ENCODE assay signal across 9 mouse cellular contexts in genomic region chr17:83224451-83224971, GRCm38 (mm10). TPM values are rescaled to one million over a fixed set of nuclear protein-coding genes. Genes with fewer than 3 reads are reported as not detected.
DNase-seq lines count a peak whose midpoint lies in the region; ATAC-seq and TF ChIP-seq lines count a peak whose summit lies in the region.
"Had no signal": no experiment of that assay in that cellular context is flagged by ENCODE, and none has a peak within 500 bp of the region (broad histone marks: within the 10 kb centered on the region; RNA-seq: fewer than 3 reads in every experiment).

No protein-coding gene starts in this region.

- no peaks in the 10 kb centered on the region for H3K9me3 ChIP-seq in forebrain, embryonic 13.5 days (replicated peaks)
- H3K9me3 ChIP-seq in kidney, embryonic 16.5 days (ENCODE audit: low read length) = no peaks in the 10 kb centered on the region
- H3K9me3 ChIP-seq in neural tube, embryonic 13.5 days = no peaks in the 10 kb centered on the region

- H3K4me3 ChIP-seq in layer of hippocampus, adult 2 months = no peak overlapping the region
- no peak overlapping the region for H3K4me3 ChIP-seq in forebrain, embryonic 13.5 days
- H3K4me3 ChIP-seq in kidney, embryonic 16.5 days (ENCODE audit: low read length) = no peak overlapping the region
- no peak overlapping the region for H3K4me3 ChIP-seq in neural tube, embryonic 13.5 days

- no peak overlapping the region for H3K4me2 ChIP-seq in forebrain, embryonic 13.5 days
- no peak overlapping the region for H3K4me2 ChIP-seq in kidney, embryonic 16.5 days (replicated peaks; ENCODE audit: low read depth, low read length)
- no peak overlapping the region for H3K4me2 ChIP-seq in neural tube, embryonic 13.5 days

- H3K9ac ChIP-seq in forebrain, embryonic 13.5 days = no peak overlapping the region
- H3K9ac ChIP-seq in kidney, embryonic 16.5 days (replicated peaks; ENCODE audit: low read length) = 0 out of 2 replicates have a peak overlapping the region, but pooled peaks have one; percentile 22
- no peak overlapping the region for H3K9ac ChIP-seq in neural tube, embryonic 13.5 days

- no peak for TF ChIP-seq CTCF in layer of hippocampus, adult 2 months (conservative IDR thresholded peaks at IDR 0.05)

- no peaks in the 10 kb centered on the region for H3K27me3 ChIP-seq in forebrain, embryonic 13.5 days
- no peaks in the 10 kb centered on the region for H3K27me3 ChIP-seq in kidney, embryonic 16.5 days (ENCODE audit: insufficient read depth, low read length)
- H3K27me3 ChIP-seq in neural tube, embryonic 13.5 days = peaks cover 9% of the 10 kb centered on the region; the same call in 1 of the 2 replicates

- WGBS in forebrain, embryonic 13.5 days = 57% methylated on average over 13 of the region's 13 CpGs
- 51% methylated on average over 13 of the region's 13 CpGs for WGBS in kidney, embryonic 16.5 days
- 29% methylated on average over 13 of the region's 13 CpGs for WGBS in neural tube, embryonic 13.5 days

- DNase-seq in layer of hippocampus, adult 2 months (ENCODE audit: low spot score in 2 of 2) = no peak
- no peak for DNase-seq in layer of hippocampus, postnatal 36 days
- DNase-seq in heart, postnatal 36 days = no peak
- DNase-seq in gastrocnemius, postnatal 10 days = no peak
- no peak for DNase-seq in spleen, adult 18-20 months

- peak overlapping the region; percentile 46; the same call in 1 of the 2 replicates for H3K27ac ChIP-seq in layer of hippocampus, adult 2 months
- H3K27ac ChIP-seq in forebrain, embryonic 13.5 days = no peak overlapping the region
- peak overlapping the region; percentile 68 for H3K27ac ChIP-seq in kidney, embryonic 16.5 days (ENCODE audit: low read length)
- peak overlapping the region; percentile 40 for H3K27ac ChIP-seq in neural tube, embryonic 13.5 days (replicated peaks)
- H3K27ac ChIP-seq: macrophage had no signal

- intact Hi-C loops in heart, postnatal 36 days (cut with DNase I) = loop anchor here (5.0 kb wide), 1 partner anchor 117 kb away; no protein-coding TSS in a partner anchor

- peak; percentile 64 for ATAC-seq in forebrain, embryonic 13.5 days
- ATAC-seq in kidney, embryonic 16.5 days (ENCODE audit: low FRiP score, low TSS enrichment) = peak; percentile 3
- ATAC-seq in neural tube, embryonic 13.5 days (ENCODE audit: low read depth) = peak; percentile 47

- peaks cover 62% of the 10 kb centered on the region for H3K36me3 ChIP-seq in forebrain, embryonic 13.5 days (ENCODE audit: poor library complexity, severe bottlenecking)
- peaks cover 56% of the 10 kb centered on the region for H3K36me3 ChIP-seq in kidney, embryonic 16.5 days (ENCODE audit: insufficient read depth, low read length)
- H3K36me3 ChIP-seq in neural tube, embryonic 13.5 days = peaks cover 21% of the 10 kb centered on the region

- H3K4me1 ChIP-seq in forebrain, embryonic 13.5 days = peaks cover 15% of the 10 kb centered on the region
- H3K4me1 ChIP-seq in kidney, embryonic 16.5 days (ENCODE audit: insufficient read depth, low read length) = peaks cover 69% of the 10 kb centered on the region
- H3K4me1 ChIP-seq in neural tube, embryonic 13.5 days (replicated peaks) = peaks cover 43% of the 10 kb centered on the region

RNA-seq across cellular contexts. Expression of gene Pkdcc, which starts 9.4 kb away (rescaled TPM):
- total RNA-seq in layer of hippocampus, adult 2 months (2021) = 10 to 100 TPM; 12.6 to 15.3 TPM
- total RNA-seq in layer of hippocampus, postnatal 36 days (2021) = 10 to 100 TPM; 16.4 to 18.9 TPM
- 6.3 and 7.0 TPM in 2 replicates for polyA plus RNA-seq in forebrain, embryonic 13.5 days (2015; fragmentation: Nextera tagmentation; extraction: Ambion mirVana)
- polyA plus RNA-seq in kidney, embryonic 16.5 days (2015; fragmentation: Nextera tagmentation; extraction: Ambion mirVana) = 29.9 and 31.6 TPM in 2 replicates
- 4.2 and 6.1 TPM in 2 replicates for polyA plus RNA-seq in neural tube, embryonic 13.5 days (2015; fragmentation: Nextera tagmentation; extraction: Ambion mirVana)
- total RNA-seq in heart, postnatal 36 days (2021) = 10 to 100 TPM; 34.5 to 37.4 TPM
- total RNA-seq in gastrocnemius, postnatal 10 days (2021) = 10 to 100 TPM; 54.0 to 54.2 TPM

Comparison
In these comparisons a context has a peak if more than half of its experiments do, and no peak if none do; other contexts are left out.
1. ATAC-seq: peak in every context shown above with its lines; median percentile 64 in forebrain, embryonic 13.5 days; 47 in neural tube, embryonic 13.5 days; 3 in kidney, embryonic 16.5 days.